Comparison of ENCODE assay signal across 8 mouse cellular contexts in the genomic region with DNA sequence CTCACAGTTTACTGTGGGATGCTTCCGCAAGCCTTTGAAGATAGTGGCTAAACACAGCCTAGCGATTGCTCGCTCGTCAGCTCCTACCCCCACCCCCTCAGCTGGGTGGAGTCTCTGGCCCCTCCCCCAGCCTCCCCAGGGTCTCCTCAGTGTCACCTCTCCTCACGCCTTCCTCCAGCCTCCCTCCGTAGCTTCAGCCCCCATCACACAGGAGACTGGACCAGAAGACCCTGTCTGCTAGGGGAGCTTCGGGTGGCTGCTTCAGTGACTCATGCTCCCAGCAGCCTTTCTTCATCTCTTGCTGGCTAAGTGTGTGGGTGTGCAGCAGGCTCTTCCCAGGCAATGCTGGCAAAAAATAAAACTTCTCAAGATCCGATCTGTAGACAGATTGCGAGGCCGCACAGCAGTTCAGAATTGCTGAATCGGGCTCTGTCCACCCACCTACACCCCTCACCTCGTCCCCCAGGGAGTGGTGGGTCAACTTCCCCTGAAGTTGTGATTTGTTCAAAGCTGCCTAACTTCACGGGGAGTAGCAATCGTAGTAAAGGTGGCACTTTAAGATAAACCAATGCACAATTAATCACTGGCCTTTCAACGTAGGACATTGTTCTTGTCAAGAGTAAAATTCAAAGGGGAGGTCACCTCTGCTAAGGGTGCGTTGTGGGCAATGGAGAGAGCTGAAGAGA.
A peak's percentile ranks its signal among the peaks of the same experiment; 100 is the strongest.
DNase-seq lines count a peak whose midpoint lies in the region; ATAC-seq lines count a peak whose summit lies in the region.

No protein-coding gene starts in this region.

- 0 out of 2 replicates have a peak overlapping the region, but pooled peaks have one; percentile 39 for H3K9ac ChIP-seq in midbrain, embryonic 13.5 days (replicated peaks)
- peak overlapping the region; percentile 49 for H3K9ac ChIP-seq in stomach, embryonic 16.5 days (ENCODE audit: low read length)

- H3K4me1 ChIP-seq in forebrain, embryonic 10.5 days = peaks cover 28% of the 10 kb centered on the region
- peaks cover 31% of the 10 kb centered on the region for H3K4me1 ChIP-seq in hindbrain, embryonic 10.5 days (replicated peaks)
- peaks cover 16% of the 10 kb centered on the region for H3K4me1 ChIP-seq in midbrain, embryonic 13.5 days (replicated peaks)
- H3K4me1 ChIP-seq in stomach, embryonic 16.5 days (ENCODE audit: control insufficient read depth, insufficient read depth, low read length) = peaks cover 8% of the 10 kb centered on the region; the same call in 1 of the 2 replicates

- peak; percentile 58; the same call in 1 of the 2 replicates for ATAC-seq in midbrain, embryonic 13.5 days
- ATAC-seq in stomach, embryonic 16.5 days (ENCODE audit: insufficient read depth, low FRiP score) = peak; percentile 76

- peak; percentile 4 to 13 for DNase-seq in urinary bladder, adult 18-20 months (ENCODE audit: low spot score in 2 of 2)
- no peak for DNase-seq in urinary bladder, postnatal 10 days (ENCODE audit: low spot score)
- DNase-seq in forebrain, embryonic 10.5 days (ENCODE audit: extremely low spot score, low spot score) = peak; percentile 55
- peak; percentile 75 for DNase-seq in hindbrain, embryonic 10.5 days (ENCODE audit: low spot score)
- DNase-seq in left cerebral cortex, postnatal 25 days (ENCODE audit: low spot score in 2 of 2) = peak; percentile 60 to 87
- DNase-seq in spleen, adult 12 weeks (ENCODE audit: low spot score) = no peak

- H3K4me2 ChIP-seq in midbrain, embryonic 13.5 days (replicated peaks) = peak overlapping the region; percentile 49
- peak overlapping the region; percentile 45 for H3K4me2 ChIP-seq in stomach, embryonic 16.5 days (ENCODE audit: low read depth, low read length)

- intact Hi-C loops in left cerebral cortex, postnatal 25 days (cut with DNase I) = loop anchor here (2.0 kb wide), 2 partner anchors 35 to 61 kb away; a partner anchor contains a TSS

- 5% methylated on average over 16 of the region's 16 CpGs for WGBS in forebrain, embryonic 10.5 days
- WGBS in hindbrain, embryonic 10.5 days = 2% methylated on average over 16 of the region's 16 CpGs
- 4% methylated on average over 16 of the region's 16 CpGs for WGBS in midbrain, embryonic 13.5 days
- WGBS in stomach, embryonic 16.5 days = 8% methylated on average over 16 of the region's 16 CpGs

- H3K36me3 ChIP-seq in forebrain, embryonic 10.5 days (replicated peaks) = no peaks in the 10 kb centered on the region
- no peaks in the 10 kb centered on the region for H3K36me3 ChIP-seq in hindbrain, embryonic 10.5 days
- H3K36me3 ChIP-seq in midbrain, embryonic 13.5 days = no peaks in the 10 kb centered on the region
- H3K36me3 ChIP-seq in stomach, embryonic 16.5 days (ENCODE audit: control insufficient read depth, insufficient read depth, low read length) = no peaks in the 10 kb centered on the region

- H3K4me3 ChIP-seq in forebrain, embryonic 10.5 days = peak overlapping the region; percentile 39
- H3K4me3 ChIP-seq in hindbrain, embryonic 10.5 days = peak overlapping the region; percentile 43
- peak overlapping the region; percentile 14; the same call in 1 of the 2 replicates for H3K4me3 ChIP-seq in midbrain, embryonic 13.5 days (replicated peaks)
- peak overlapping the region; percentile 17 for H3K4me3 ChIP-seq in stomach, embryonic 16.5 days (replicated peaks; ENCODE audit: low read length)

- H3K9me3 ChIP-seq in forebrain, embryonic 10.5 days = no peaks in the 10 kb centered on the region
- no peaks in the 10 kb centered on the region for H3K9me3 ChIP-seq in hindbrain, embryonic 10.5 days
- H3K9me3 ChIP-seq in midbrain, embryonic 13.5 days = no peaks in the 10 kb centered on the region
- H3K9me3 ChIP-seq in stomach, embryonic 16.5 days (replicated peaks; ENCODE audit: control insufficient read depth, low read length) = no peaks in the 10 kb centered on the region

- H3K27me3 ChIP-seq in forebrain, embryonic 10.5 days (ENCODE audit: poor library complexity, severe bottlenecking) = peaks cover 11% of the 10 kb centered on the region; the same call in 1 of the 2 replicates
- H3K27me3 ChIP-seq in hindbrain, embryonic 10.5 days (ENCODE audit: insufficient read depth, poor library complexity, severe bottlenecking) = peaks cover 4% of the 10 kb centered on the region; the same call in 1 of the 2 replicates
- no peaks in the 10 kb centered on the region for H3K27me3 ChIP-seq in midbrain, embryonic 13.5 days
- no peaks in the 10 kb centered on the region for H3K27me3 ChIP-seq in stomach, embryonic 16.5 days (ENCODE audit: control insufficient read depth, insufficient read depth, low read length)

- H3K27ac ChIP-seq in forebrain, embryonic 10.5 days = peak overlapping the region; percentile 82
- peak overlapping the region; percentile 83 for H3K27ac ChIP-seq in hindbrain, embryonic 10.5 days
- no peak overlapping the region for H3K27ac ChIP-seq in midbrain, embryonic 13.5 days
- peak overlapping the region; percentile 48 for H3K27ac ChIP-seq in stomach, embryonic 16.5 days (ENCODE audit: low read length)

Comparison
In these comparisons a context has a peak if more than half of its experiments do, and no peak if none do; other contexts are left out.
1. DNase-seq: peak in urinary bladder, adult 18-20 months (2 of 2), forebrain, embryonic 10.5 days (single experiment), hindbrain, embryonic 10.5 days (single experiment) and left cerebral cortex, postnatal 25 days (2 of 2); none in urinary bladder, postnatal 10 days (single experiment) and spleen, adult 12 weeks (single experiment).
2. Peak in every context shown above with its lines, with median percentiles within 50 percentile points of each other: H3K4me3 ChIP-seq.